Mouse (Mus musculus) B cell, adult 62 days (primary cell): ENCODE measurements around the gene Scarb1. TPM values are rescaled to one million over a fixed set of nuclear protein-coding genes. Genes with fewer than 3 reads are reported as not detected.

Experiments
- total RNA-seq: library from RNA; stranded (reverse); gene quantifications from 4 replicates; pipeline ENCODE4 v1.2.4, GENCODE M21; 2023

Gene Scarb1
- 11.5 to 17.2 TPM (median 14.0 TPM) in 4 replicates for total RNA-seq

DNA sequence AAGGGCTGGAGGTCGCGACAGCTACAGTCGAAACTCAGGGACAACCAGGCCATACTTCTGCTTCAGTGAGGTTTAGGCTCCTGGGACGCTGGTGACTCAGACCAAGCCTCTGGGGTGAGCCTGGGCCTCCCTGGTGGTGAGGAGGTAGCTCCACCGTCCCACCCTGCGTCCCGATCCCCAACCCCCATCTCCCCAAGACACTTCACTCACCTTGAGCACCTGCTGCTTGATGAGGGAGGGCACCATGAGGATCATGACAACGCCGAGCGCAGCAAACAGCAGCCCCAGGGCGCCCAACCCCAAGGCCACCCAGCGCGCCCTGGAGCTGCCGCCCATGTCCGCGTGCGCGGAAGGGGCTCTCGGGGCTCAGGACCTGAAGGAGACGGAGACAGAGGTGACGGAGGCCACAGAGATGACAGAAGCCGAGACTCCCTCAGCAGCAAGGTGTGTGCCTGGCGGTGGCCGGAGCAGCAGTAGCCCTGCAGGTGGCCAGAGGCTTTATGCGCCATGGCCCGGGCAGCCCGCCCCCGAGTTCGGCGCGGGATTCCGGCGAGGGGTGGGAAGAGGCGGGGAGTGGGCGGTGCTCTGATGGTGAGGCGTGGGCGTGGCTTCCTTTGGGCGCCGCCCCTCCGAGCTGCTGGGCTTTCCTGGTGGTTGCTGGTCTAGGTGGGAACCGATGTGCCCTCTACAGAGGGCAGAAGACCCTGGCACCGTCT is at the start of gene Scarb1:
Gene Scarb1 (minus strand): TSS at position 548 of the 716 bp plus-strand sequence.

DNA sequence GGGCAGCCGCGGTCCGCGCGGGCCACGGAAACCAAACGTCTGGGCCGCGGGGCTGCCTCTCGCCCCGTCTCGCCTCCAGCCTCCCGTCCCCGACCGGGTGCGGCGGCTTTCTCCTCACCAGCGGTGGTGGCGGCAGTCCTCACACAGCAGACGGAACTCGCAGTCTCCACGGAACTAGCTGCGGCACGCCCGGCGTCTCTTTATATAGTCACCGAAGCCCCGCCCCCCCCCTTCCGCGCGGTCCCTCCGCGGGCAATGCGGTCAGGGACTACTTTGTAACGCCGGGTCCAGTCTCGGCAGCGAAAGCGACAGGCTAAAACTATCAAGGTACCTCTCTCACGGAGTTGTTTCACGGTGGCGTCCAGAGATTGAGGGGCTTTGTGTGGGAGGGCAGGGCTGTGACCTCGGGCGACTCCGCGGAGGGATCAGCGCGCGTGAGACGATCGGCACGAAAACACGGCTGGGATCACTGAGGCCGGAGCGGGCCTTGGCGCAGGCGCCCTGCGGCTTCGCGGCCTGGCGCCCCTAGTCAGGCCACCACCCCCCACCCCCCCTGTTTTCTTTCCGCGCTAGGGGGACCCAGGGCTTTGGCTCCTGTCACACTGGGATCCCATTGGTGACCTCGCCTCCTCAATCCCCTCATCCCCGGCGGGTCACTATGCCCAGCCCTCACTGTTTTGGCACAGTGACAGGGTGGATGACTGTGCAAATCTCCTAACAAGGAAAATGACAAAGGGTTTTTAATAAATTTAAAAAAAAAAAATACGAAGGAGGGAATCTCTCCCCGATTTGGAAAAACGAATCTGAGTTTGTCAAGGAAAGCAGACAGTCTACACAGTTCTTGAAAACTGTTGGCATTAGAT is 48.9 kb upstream of the Scarb1 start, which contains the start of gene Ubc:
Gene Ubc (minus strand): TSS at position 624 of the 863 bp plus-strand sequence.

DNA sequence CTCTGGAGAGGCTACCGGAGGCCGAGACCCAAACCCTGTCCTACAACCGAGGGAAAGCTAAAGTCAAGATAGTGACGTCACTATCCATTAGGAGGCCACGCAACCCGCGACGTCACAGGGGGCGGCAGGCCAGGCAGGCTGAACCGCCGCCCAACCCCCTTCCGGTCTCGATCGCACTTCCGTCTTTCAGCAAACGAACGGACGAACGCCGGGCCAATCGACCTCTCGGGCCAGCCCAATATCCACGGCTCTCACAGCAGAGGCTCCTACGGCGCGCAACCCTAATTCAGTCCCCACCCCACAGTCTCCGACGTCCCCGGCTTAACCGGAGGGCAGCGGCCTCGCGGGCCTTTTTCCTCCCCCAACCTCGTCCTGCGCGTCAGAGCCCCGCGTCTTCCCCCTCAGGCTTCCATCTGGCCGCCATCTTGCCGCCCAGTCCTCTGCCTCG is 48.3 kb upstream of the Scarb1 start, which contains the start of gene Gm10382:
Gene Gm10382 (plus strand): TSS at position 192 of the 448 bp plus-strand sequence.

Other genes starting within 250 kb of the Scarb1 start
- 147 to 173 TPM (median 151 TPM) in 4 replicates for gene Ncor2, start 161.9 kb downstream of the Scarb1 start, total RNA-seq
- gene Gm10382, start 48.2 kb upstream of the Scarb1 start, total RNA-seq = 0.48 TPM in 1 of 4 replicates, not detected in the others
- 2,156 to 2,380 TPM (median 2,273 TPM) in 4 replicates for gene Ubc, start 49.1 kb upstream of the Scarb1 start, total RNA-seq
- 24.0 to 30.9 TPM (median 28.0 TPM) in 4 replicates for gene Dhx37, start 93.0 kb upstream of the Scarb1 start, total RNA-seq
- 30.2 to 35.7 TPM (median 33.7 TPM) in 4 replicates for gene Bri3bp, start 100.5 kb upstream of the Scarb1 start, total RNA-seq
- 22.9 to 34.2 TPM (median 26.7 TPM) in 4 replicates for gene Aacs, start 134.7 kb upstream of the Scarb1 start, total RNA-seq
- gene Tmem132b, start 190.7 kb upstream of the Scarb1 start, total RNA-seq = not detected in 4 replicates